ENCODE assay signal across 23 mouse cellular contexts in genomic region chr2:180391349-180391748, GRCm38 (mm10). TPM values are rescaled to one million over a fixed set of nuclear protein-coding genes. Genes with fewer than 3 reads are reported as not detected.
DNase-seq lines count a peak whose midpoint lies in the region; ATAC-seq and TF ChIP-seq lines count a peak whose summit lies in the region.
"Had no signal": no experiment of that assay in that cellular context is flagged by ENCODE, and none has a peak within 500 bp of the region (broad histone marks: within the 10 kb centered on the region; RNA-seq: fewer than 3 reads in every experiment).

No protein-coding gene starts in this region.

- peak overlapping the region; percentile 88 for H3K4me2 ChIP-seq in heart, embryonic 13.5 days
- peak overlapping the region; percentile 88 for H3K4me2 ChIP-seq in heart, embryonic 16.5 days (ENCODE audit: low read depth, low read length)
- H3K4me2 ChIP-seq in myocyte (ENCODE audit: low read depth): peak overlapping the region; percentile 66
- H3K4me2 ChIP-seq: forebrain, embryonic 13.5 days; hindbrain, embryonic 12.5 days had no signal

- no peak for TF ChIP-seq CTCF in heart, adult 2 months (IDR thresholded peaks at IDR 0.05)

- H3K27me3 ChIP-seq in heart, adult 2 months (ENCODE audit: control insufficient read depth, insufficient read depth, low read length): no peaks in the 10 kb centered on the region
- H3K27me3 ChIP-seq in heart, embryonic 13.5 days (replicated peaks): peaks cover 22% of the 10 kb centered on the region
- H3K27me3 ChIP-seq in heart, embryonic 16.5 days (ENCODE audit: control insufficient read depth, insufficient read depth, low read length): peaks cover 2% of the 10 kb centered on the region; the same call in 1 of the 2 replicates
- H3K27me3 ChIP-seq in myocyte (ENCODE audit: control insufficient read depth, insufficient read depth, insufficient read length): peaks cover under 1% of the 10 kb centered on the region

- no peak overlapping the region for H3ac ChIP-seq in myocyte (ENCODE audit: control insufficient read depth, insufficient read length)

- H3K36me3 ChIP-seq in heart, adult 2 months (ENCODE audit: control insufficient read depth, insufficient read depth, low read length): peaks cover 4% of the 10 kb centered on the region
- peaks cover 56% of the 10 kb centered on the region for H3K36me3 ChIP-seq in heart, embryonic 13.5 days
- H3K36me3 ChIP-seq in heart, embryonic 16.5 days (ENCODE audit: control insufficient read depth, insufficient read depth): 0 out of 2 replicates have a peak, but pooled peaks cover 4% of the 10 kb centered on the region
- no peaks in the 10 kb centered on the region for H3K36me3 ChIP-seq in myocyte (ENCODE audit: control insufficient read depth, insufficient read depth)
- H3K36me3 ChIP-seq: embryonic facial prominence, embryonic 10.5 days; hindbrain, embryonic 12.5 days had no signal

- H3K27ac ChIP-seq in heart, adult 2 months: peak overlapping the region; percentile 77
- H3K27ac ChIP-seq in heart, embryonic 13.5 days (replicated peaks): peak overlapping the region; percentile 98
- peak overlapping the region; percentile 82 for H3K27ac ChIP-seq in heart, embryonic 16.5 days (ENCODE audit: low read length)
- H3K27ac ChIP-seq: embryonic facial prominence, embryonic 10.5 days; forebrain, embryonic 13.5 days; hindbrain, embryonic 12.5 days had no signal

- intact Hi-C loops in heart, adult 2 months (cut with DNase I): no loop called here
- intact Hi-C loops in heart, postnatal 25 days (cut with DNase I): no loop called here

- H3K79me2 ChIP-seq in heart, adult 2 months (replicated peaks; ENCODE audit: control insufficient read depth, insufficient read depth, low read length): no peaks in the 10 kb centered on the region
- H3K79me2 ChIP-seq in myocyte (ENCODE audit: control insufficient read depth, insufficient read depth): peaks cover 3% of the 10 kb centered on the region

- peak; percentile 28 for TF ChIP-seq POLR2A in heart, adult 2 months (IDR thresholded peaks at IDR 0.05; ENCODE audit: insufficient read depth, low read depth, low read length)
- TF ChIP-seq POLR2A in myocyte (IDR thresholded peaks at IDR 0.05; ENCODE audit: insufficient read length, low read depth): peak; percentile 54

- 51% methylated on average over 3 of the region's 3 CpGs for WGBS in heart, adult 2 months
- WGBS in heart, embryonic 13.5 days: 41% methylated on average over 3 of the region's 3 CpGs
- 54% methylated on average over 3 of the region's 3 CpGs for WGBS in heart, embryonic 16.5 days

- no peak for DNase-seq in heart, adult 2 months
- no peak for DNase-seq in heart, adult 9 months (ENCODE audit: low spot score in 2 of 2)
- no peak for DNase-seq in heart, postnatal 25 days (ENCODE audit: low spot score)
- no peak for DNase-seq in adrenal gland, adult 8-10 months
- DNase-seq: adrenal gland, postnatal 14 days; cerebellum, adult 2 months; cerebellum, postnatal 10 days; forebrain, postnatal 0 days; gastrocnemius, postnatal 36 days; kidney, adult 8-10 months had no signal

- H3K4me3 ChIP-seq in heart, adult 2 months: peak overlapping the region; percentile 22; the same call in 1 of the 2 replicates
- H3K4me3 ChIP-seq in heart, embryonic 13.5 days: peak overlapping the region; percentile 85
- H3K4me3 ChIP-seq in heart, embryonic 16.5 days (ENCODE audit: low read length): peak overlapping the region; percentile 81
- peak overlapping the region; percentile 59 for H3K4me3 ChIP-seq in myocyte
- H3K4me3 ChIP-seq: embryonic facial prominence, embryonic 10.5 days; forebrain, embryonic 13.5 days; hindbrain, embryonic 12.5 days had no signal

- no peaks in the 10 kb centered on the region for H3K9me3 ChIP-seq in heart, embryonic 13.5 days
- H3K9me3 ChIP-seq in heart, embryonic 16.5 days (replicated peaks; ENCODE audit: control insufficient read depth, low read length): no peaks in the 10 kb centered on the region
- H3K9me3 ChIP-seq: embryonic facial prominence, embryonic 10.5 days; forebrain, embryonic 13.5 days; hindbrain, embryonic 12.5 days had no signal

- peak overlapping the region; percentile 80 for H3K9ac ChIP-seq in heart, adult 2 months (ENCODE audit: low read depth, low read length)
- peak overlapping the region; percentile 99 for H3K9ac ChIP-seq in heart, embryonic 13.5 days
- H3K9ac ChIP-seq in heart, embryonic 16.5 days (ENCODE audit: low read length): peak overlapping the region; percentile 97
- H3K9ac ChIP-seq: forebrain, embryonic 13.5 days; forebrain, postnatal 0 days; hindbrain, embryonic 12.5 days had no signal

- ATAC-seq in heart, embryonic 13.5 days (ENCODE audit: extremely low read depth, insufficient number of reproducible peaks, low FRiP score, low TSS enrichment): no peak
- ATAC-seq in heart, embryonic 16.5 days (replicated peaks; ENCODE audit: extremely low read depth, insufficient read depth, low FRiP score): no peak
- ATAC-seq: forebrain, embryonic 13.5 days; forebrain, postnatal 0 days; hindbrain, embryonic 16.5 days; inflammation-experienced regulatory T-cells, adult 6 months; intestine, postnatal 0 days had no signal

- TF ChIP-seq EP300 in heart, adult 2 months (IDR thresholded peaks at IDR 0.05; ENCODE audit: insufficient read depth, low read depth, low read length): peak; percentile 12; the same call in 1 of the 2 replicates

- peaks cover 6% of the 10 kb centered on the region for H3K4me1 ChIP-seq in heart, adult 2 months (ENCODE audit: control insufficient read depth, insufficient read depth, low read length)
- peaks cover 62% of the 10 kb centered on the region for H3K4me1 ChIP-seq in heart, embryonic 13.5 days
- peaks cover 36% of the 10 kb centered on the region for H3K4me1 ChIP-seq in heart, embryonic 16.5 days (ENCODE audit: control insufficient read depth, insufficient read depth, low read length)

TF ChIP-seq in myocyte, 11 proteins besides CTCF, POLR2A, EP300 and RAD21:
- TF ChIP-seq POLR2AphosphoS2 (IDR thresholded peaks at IDR 0.05; ENCODE audit: insufficient read length, low read depth): peak; percentile 76
- TF ChIP-seq CEBPB (IDR thresholded peaks at IDR 0.05; ENCODE audit: insufficient read depth, poor library complexity, severe bottlenecking): no peak
- no peak for TF ChIP-seq MYOG (IDR thresholded peaks at IDR 0.05; ENCODE audit: control insufficient read depth in 1 of 3, insufficient read depth in 1 of 3, insufficient read length in 2 of 3, low read depth in 2 of 3)

RNA-seq across cellular contexts. Expression of gene Gata5, which starts 56.9 kb away (rescaled TPM):
- under 1 TPM; 0.63 to 0.89 TPM for total RNA-seq in heart, adult 2 months (2021)
- polyA plus RNA-seq in heart, adult 2 months (2012; rRNA removed): 1.1 TPM in 2 replicates
- 11.8 and 14.7 TPM in 2 replicates for polyA plus RNA-seq in heart, embryonic 13.5 days (2015; fragmentation: Nextera tagmentation; extraction: Ambion mirVana)
- 1 to 10 TPM in 1 of 2 experiments, under 1 TPM in 1; 0.98 to 1.1 TPM for total RNA-seq in heart, postnatal 25 days (2021)
- polyA plus RNA-seq in heart, embryonic 16.5 days (2015; fragmentation: Nextera tagmentation; extraction: Ambion mirVana): 3.9 and 5.7 TPM in 2 replicates
- polyA plus RNA-seq in myocyte (2012; fragmentation: generic; extraction: Trizol): not detected
- under 1 TPM in 2 of 4 experiments, not detected in 2; 0.07 to 0.09 TPM for total RNA-seq in adrenal gland, adult 8-10 months (2022)
- total RNA-seq: forebrain, postnatal 0 days; gastrocnemius, adult 18-20 months; gastrocnemius, postnatal 36 days; MEL had no signal
- polyA plus RNA-seq: C2C12; cerebellum, adult 2 months; embryonic facial prominence, embryonic 14.5 days; forebrain, embryonic 13.5 days; forebrain, postnatal 0 days; hindbrain, embryonic 16.5 days; inflammation-experienced regulatory T-cells, adult 6 months had no signal

Comparison
In these comparisons a context has a peak if more than half of its experiments do, and no peak if none do; other contexts are left out.
1. H3K4me3 ChIP-seq: peak in every context shown above with its lines; median percentile 85 in heart, embryonic 13.5 days; 81 in heart, embryonic 16.5 days; 59 in myocyte; 22 in heart, adult 2 months.